Mouse (Mus musculus) heart, embryonic 14.5 days (tissue): ENCODE data around the gene Supt6. TPM values are rescaled to one million over a fixed set of nuclear protein-coding genes. Genes with fewer than 3 reads are reported as not detected.

Source experiments
- ATAC-seq: fragments of 200-750 bp; cut with Nextera tagmentation; 2 replicates; pipeline ENCODE4 v1.8.0; 2017; ENCODE audit warnings: low read depth, moderate TSS enrichment; ENCODE audit not compliant: insufficient number of reproducible peaks, insufficient read depth, low FRiP score
- H3K27ac ChIP-seq, 2 experiments: fragments of 200-500 bp in 1 of 2; fragments of 300-500 bp in 1 of 2; sonication (generic) in 1 of 2; replicated peaks in 1 of 2; 2 replicates each; pipeline ENCODE4 v1.5.1; 2012 to 2014; ENCODE audit warnings: low read depth in 2 of 2, low read length in 2 of 2, control low read depth in 1 of 2, mild to moderate bottlenecking in 1 of 2, mixed read lengths in 1 of 2; ENCODE audit not compliant: control insufficient read depth in 1 of 2, insufficient read depth in 1 of 2
- H3K27me3 ChIP-seq: fragments of 300-500 bp; sonication (generic); 2 replicates; pipeline ENCODE4 v1.6.1; 2014; ENCODE audit warnings: mild to moderate bottlenecking, low read length, control low read depth; ENCODE audit not compliant: control insufficient read depth, insufficient read depth
- H3K36me3 ChIP-seq: fragments of 300-500 bp; sonication (generic); 2 replicates; pipeline ENCODE4 v1.6.1; 2014; ENCODE audit warnings: mild to moderate bottlenecking, control low read depth, low read length, mixed read lengths; ENCODE audit not compliant: control insufficient read depth, insufficient read depth
- H3K4me1 ChIP-seq, 2 experiments: fragments of 200-500 bp in 1 of 2; fragments of 300-500 bp in 1 of 2; sonication (generic) in 1 of 2; 2 replicates each; pipeline ENCODE4 v1.6.1; 2012 to 2014; ENCODE audit warnings: low read length in 2 of 2, control low read depth in 1 of 2, mixed read lengths in 1 of 2; ENCODE audit not compliant: control insufficient read depth in 2 of 2, insufficient read depth in 2 of 2
- H3K4me2 ChIP-seq: fragments of 300-500 bp; sonication (generic); 2 replicates; pipeline ENCODE4 v1.6.1; 2014; ENCODE audit warnings: mild to moderate bottlenecking, low read length
- H3K4me3 ChIP-seq, 2 experiments: fragments of 200-500 bp in 1 of 2; fragments of 300-500 bp in 1 of 2; sonication (generic) in 1 of 2; 2 replicates each; pipeline ENCODE4 v1.5.1; 2012 to 2014; ENCODE audit warnings: low read length in 2 of 2, mild to moderate bottlenecking in 2 of 2, control low read depth in 1 of 2, low read depth in 1 of 2, moderate library complexity in 1 of 2; ENCODE audit not compliant: control insufficient read depth in 1 of 2, insufficient read depth in 1 of 2
- H3K9ac ChIP-seq: fragments of 300-500 bp; sonication (generic); 2 replicates; pipeline ENCODE4 v1.6.1; 2014; ENCODE audit warnings: mild to moderate bottlenecking, low read length
- H3K9me3 ChIP-seq: fragments of 300-500 bp; sonication (generic); 2 replicates; pipeline ENCODE4 v1.6.1; 2016; ENCODE audit warnings: low read length, control low read depth; ENCODE audit not compliant: control insufficient read depth
- WGBS: fragments of 180-500 bp; shearing (Covaris S2); extraction: QIAGEN DNeasy Blood & Tissue Kit; methylation state at CpG from one replicate; pipeline ENCODE4 v1.1.7; 2014; 5-methylcytosine and 5-hydroxymethylcytosine counted together
- polyA plus RNA-seq: library from polyadenylated mRNA; unstranded; fragments of >200 nt; fragmentation: Nextera tagmentation; extraction: Ambion mirVana; gene quantifications from 2 replicates; pipeline ENCODE4 v1.2.1, GENCODE M21; 2014

Gene Supt6
- polyA plus RNA-seq, 1 experiment from 2014 or later = 13.8 TPM

DNA sequence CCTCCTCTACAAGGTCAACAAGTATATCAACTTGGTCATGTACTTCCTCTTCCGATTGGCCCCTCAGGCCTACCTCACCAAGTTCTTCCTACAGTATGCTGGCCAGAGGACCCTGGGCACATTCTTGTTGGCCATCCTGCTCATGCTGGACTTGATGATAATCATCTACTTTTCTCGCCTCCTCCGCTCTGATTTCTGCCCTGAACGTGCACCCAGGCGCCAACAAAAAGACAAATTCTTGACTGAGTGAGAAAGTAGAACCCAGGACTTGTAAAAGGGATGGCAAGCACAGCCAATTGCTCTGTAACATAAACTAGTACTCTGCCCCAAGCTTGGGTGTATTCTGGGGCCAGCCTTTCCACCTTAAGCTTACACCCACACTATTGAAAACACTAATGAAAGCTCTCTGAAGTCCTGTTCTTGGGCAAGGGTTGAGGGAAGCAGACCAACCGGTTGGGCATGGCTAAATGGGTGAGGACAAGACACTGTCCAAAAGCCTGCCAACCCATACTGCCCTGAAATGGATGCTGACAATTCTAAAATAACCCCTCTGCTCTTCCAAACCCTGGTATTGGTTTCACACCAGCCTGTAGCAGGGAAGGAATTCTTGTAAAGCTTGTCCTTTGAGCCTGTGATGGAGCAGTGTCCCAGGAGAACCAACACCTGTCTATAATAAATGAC is 65.6 kb downstream of the Supt6 start:
- Histone ChIP-seq H3K4me3 (no peak overlapping the region), H3K27me3 (no peaks in the 10 kb centered on the region), H3K9ac (no peak overlapping the region), H3K4me2 (no peak overlapping the region), H3K4me1 (peaks cover 13 to 40% of the 10 kb centered on the region in 2 experiments), H3K9me3 (no peaks in the 10 kb centered on the region), H3K36me3 (peaks cover 33% of the 10 kb centered on the region), H3K27ac (0 out of 4 replicates have a peak overlapping the region, but pooled peaks of 1 of the 2 experiments have one; percentile 17)
- 57% methylated on average over 6 of the region's 6 CpGs for WGBS
- ATAC-seq = no peak

DNA sequence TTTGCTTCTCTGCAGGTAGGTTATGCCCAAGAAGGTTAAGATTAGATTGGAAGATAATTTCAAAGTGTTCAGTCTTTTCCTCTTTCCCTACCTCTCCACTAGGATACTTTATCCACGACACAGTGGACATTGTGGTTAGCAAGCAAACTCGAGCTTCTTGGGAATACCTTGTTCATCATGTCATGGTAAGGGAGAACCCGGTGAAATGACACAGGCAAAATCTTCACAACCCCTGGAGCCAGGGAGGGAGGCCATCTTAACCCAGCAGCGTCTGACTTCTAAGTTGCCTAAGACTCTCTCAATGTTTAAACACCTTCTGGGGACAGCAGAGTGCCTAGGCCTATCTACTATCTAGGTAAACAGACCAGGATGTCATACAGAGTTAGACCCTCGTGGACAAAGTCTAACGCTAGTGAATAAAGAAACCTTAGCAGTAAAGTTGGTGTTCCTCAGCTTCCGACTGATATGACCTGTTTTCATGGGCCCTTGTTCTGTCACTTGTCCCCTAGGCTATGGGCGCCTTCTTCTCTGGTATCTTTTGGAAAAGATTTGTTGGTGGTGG is 66.3 kb downstream of the Supt6 start:
- Histone ChIP-seq H3K4me3 (peak overlapping the region; percentile 67 to 83), H3K36me3 (peaks cover 33% of the 10 kb centered on the region), H3K4me1 (peaks cover 13 to 40% of the 10 kb centered on the region in 2 experiments), H3K27ac (peak overlapping the region in 1 of 2 experiments; percentile 92; a peak in 2 of 4 replicates), H3K9me3 (no peaks in the 10 kb centered on the region), H3K27me3 (no peaks in the 10 kb centered on the region), H3K4me2 (peak overlapping the region; percentile 96), H3K9ac (peak overlapping the region; percentile 79)
- WGBS = 32% methylated on average over 8 of the region's 8 CpGs
- no peak for ATAC-seq

DNA sequence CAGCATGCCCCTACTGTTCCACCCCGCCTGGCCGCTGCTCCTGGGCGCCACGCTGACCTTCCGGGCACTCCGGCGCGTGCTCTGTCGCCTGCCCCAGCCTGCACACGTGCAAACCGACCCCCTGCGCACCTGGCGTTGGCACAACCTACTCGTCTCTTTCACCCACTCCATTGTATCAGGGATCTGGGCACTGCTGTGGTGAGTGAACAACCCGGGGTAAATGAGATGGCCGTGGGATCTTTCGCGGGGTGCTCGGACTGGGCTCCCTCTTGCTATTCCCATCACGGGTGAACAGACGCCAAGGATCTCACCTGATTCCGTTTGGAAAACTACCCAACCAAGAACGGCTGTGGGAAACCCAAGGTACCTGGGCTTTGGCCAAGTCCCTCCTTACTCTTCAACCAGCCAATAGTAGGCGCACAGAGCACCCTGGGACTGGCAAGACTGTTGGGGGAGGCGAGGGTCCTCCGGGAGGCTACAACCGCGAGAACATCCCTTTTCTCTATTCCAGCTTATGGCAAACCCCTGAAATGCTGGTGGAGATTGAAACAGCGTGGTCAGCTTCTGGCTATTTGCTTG is 66.8 kb downstream of the Supt6 start:
- peak; percentile 15 for ATAC-seq
- Histone ChIP-seq H3K36me3 (peaks cover 33% of the 10 kb centered on the region), H3K27me3 (no peaks in the 10 kb centered on the region), H3K4me1 (peaks cover 13 to 37% of the 10 kb centered on the region in 2 experiments), H3K27ac (peak overlapping the region; percentile 92 to 96), H3K9me3 (no peaks in the 10 kb centered on the region), H3K4me2 (peak overlapping the region; percentile 96), H3K4me3 (peak overlapping the region; percentile 67 to 83), H3K9ac (peak overlapping the region; percentile 79)
- under 1% methylated on average over 29 of the region's 29 CpGs for WGBS

DNA sequence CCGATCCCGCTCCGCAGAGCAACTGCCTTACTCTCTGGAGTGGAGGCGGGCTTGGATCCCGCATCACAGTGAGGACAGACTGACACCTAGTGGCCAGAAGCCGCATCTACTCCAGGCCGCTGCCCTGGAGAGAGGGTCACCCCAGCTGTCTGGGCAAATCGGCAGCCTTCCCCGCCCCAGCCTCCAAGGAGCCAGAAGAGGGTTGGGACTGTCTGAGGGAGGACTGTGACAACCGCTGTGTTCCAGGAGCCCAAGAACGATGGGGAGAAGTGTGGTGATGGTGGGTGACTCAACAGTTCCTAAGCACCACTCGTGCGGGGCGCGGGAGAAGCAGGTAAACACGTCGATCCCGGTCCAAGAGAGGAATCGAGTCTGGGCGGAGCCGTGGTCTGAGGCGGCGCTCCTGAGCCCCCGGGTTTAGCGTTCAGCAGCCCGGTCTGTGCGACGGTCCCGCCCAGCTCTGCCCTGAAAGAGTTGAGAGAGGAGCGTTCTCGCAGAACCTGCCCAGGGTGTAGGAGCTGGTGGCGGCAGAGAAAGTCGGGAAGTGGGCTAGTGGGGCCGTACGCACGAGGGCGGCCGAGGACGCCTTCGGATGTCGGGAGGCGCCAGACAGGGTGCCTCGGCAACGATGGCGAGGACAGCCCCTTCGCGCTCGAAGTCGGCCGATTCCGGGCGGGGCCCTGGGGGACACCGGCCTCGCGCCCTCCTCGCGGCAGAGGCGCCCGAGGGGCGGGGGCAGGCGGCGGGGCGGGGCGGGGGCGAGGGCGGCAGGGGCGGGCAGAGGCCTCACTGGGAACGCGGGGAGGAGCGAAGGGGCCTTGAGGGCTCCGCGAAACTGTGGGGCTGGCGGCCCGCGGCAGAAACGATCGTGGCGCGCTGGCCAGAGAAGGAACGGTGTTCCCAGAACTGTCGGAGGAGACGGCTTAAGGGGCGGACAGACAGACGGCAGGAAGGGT is 67.6 kb downstream of the Supt6 start:
- Histone ChIP-seq H3K9me3 (no peaks in the 10 kb centered on the region), H3K4me3 (peak overlapping the region; percentile 67 to 83), H3K4me1 (peaks cover 11 to 35% of the 10 kb centered on the region in 2 experiments), H3K27ac (peak overlapping the region; percentile 92 to 96), H3K4me2 (peak overlapping the region; percentile 96), H3K9ac (peak overlapping the region; percentile 79), H3K27me3 (no peaks in the 10 kb centered on the region), H3K36me3 (peaks cover 33% of the 10 kb centered on the region)
- ATAC-seq = peak; percentile 74
- WGBS = under 1% methylated on average over 70 of the region's 84 CpGs

DNA sequence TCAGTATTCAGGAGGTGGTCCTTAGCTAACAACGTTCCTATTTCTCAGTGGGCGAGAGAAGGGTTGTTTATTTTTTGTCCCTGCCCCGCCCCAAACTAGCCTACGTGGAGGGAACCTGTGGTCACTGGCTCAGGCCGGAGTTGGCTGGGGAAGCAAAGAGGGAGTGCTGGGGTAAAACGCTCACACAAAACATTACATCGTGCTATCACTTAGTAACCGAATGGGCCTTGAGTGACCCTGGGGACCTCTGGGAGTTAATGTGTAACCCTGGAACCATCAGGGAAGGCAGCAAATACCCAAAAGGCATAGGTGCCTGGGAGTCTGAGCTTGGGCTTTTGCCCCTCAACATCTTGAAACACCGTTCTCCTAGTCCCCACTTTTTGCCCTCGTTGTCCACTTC is 68.3 kb downstream of the Supt6 start:
- peak overlapping the region; percentile 79 for H3K9ac ChIP-seq
- H3K4me1 ChIP-seq = peaks cover 11 to 35% of the 10 kb centered on the region in 2 experiments
- peak overlapping the region; percentile 48 to 92 for H3K27ac ChIP-seq
- under 1% methylated on average over 10 of the region's 10 CpGs for WGBS
- no peaks in the 10 kb centered on the region for H3K27me3 ChIP-seq
- no peaks in the 10 kb centered on the region for H3K9me3 ChIP-seq
- H3K36me3 ChIP-seq = peaks cover 33% of the 10 kb centered on the region
- ATAC-seq = no peak
- H3K4me3 ChIP-seq = peak overlapping the region; percentile 67 to 80
- peak overlapping the region; percentile 96 for H3K4me2 ChIP-seq

DNA sequence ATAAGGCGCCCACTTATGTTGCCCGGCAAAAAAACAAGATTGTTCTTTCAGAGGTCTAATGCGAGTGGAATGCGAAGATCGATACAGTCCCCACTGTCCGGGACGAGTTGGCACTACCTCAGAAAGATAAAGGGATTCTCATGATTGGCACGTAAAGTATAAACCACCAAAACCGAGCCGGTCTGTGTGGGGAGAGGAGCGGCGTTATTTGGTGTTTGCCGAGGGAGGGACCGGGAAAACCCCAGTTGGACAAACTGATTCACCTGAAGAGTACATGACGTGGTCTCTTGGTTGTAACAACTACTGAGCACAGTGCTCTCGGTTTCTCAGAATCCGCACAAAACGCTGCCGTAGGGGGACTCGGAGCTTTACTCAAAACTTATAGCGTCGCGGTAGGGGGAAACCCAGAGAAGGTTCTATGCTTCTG is 68.9 kb downstream of the Supt6 start:
- Histone ChIP-seq H3K4me1 (peaks cover 11 to 30% of the 10 kb centered on the region in 2 experiments), H3K27ac (peak overlapping the region; percentile 89 to 92), H3K27me3 (no peaks in the 10 kb centered on the region), H3K4me3 (peak overlapping the region; percentile 67 to 80), H3K36me3 (peaks cover 28% of the 10 kb centered on the region), H3K9ac (peak overlapping the region; percentile 79), H3K4me2 (peak overlapping the region; percentile 96), H3K9me3 (no peaks in the 10 kb centered on the region)
- under 1% methylated on average over 23 of the region's 23 CpGs for WGBS
- ATAC-seq = no peak

DNA sequence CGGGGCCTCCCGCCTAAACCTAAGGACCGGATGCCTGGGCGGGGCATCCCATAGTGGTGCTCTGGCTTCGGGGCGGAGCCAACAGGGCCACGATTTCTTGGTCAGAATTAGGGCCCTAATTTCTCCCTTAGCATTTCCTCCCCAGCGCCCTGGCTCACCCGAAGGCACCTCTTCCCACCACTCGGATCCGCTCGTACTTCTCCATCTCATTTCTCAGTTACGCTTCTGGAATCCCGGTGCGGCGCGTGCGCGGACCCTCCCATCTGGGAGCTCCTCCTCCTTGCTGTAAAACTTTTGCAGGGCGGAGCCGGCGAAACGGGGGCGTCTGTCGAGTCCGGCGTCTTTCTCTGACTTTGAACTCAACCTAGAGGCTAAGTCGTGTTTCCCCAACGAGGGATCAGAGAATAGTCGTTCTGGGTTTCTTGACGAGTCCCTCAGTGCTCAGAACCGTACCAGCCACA is 69.4 kb downstream of the Supt6 start, which contains the start of the genes Nek8 and Tlcd1:
Nek8 (minus strand) TSS at position 274 of the 461 bp plus-strand sequence.
Tlcd1 (plus strand) TSS at position 310 of the 461 bp plus-strand sequence.
- Histone ChIP-seq H3K36me3 (peaks cover 23% of the 10 kb centered on the region), H3K27ac (peak within 1 kb of the TSS; percentile 89 to 92), H3K27me3 (no peaks in the 10 kb centered on the region), H3K4me3 (peak within 1 kb of the TSS; percentile 67 to 80), H3K9me3 (no peaks in the 10 kb centered on the region), H3K9ac (peak within 1 kb of the TSS; percentile 79), H3K4me2 (peak within 1 kb of the TSS; percentile 96), H3K4me1 (peaks cover 10 to 25% of the 10 kb centered on the region in 2 experiments)
- ATAC-seq = peak; percentile 46
- under 1% methylated on average over 32 of the region's 32 CpGs for WGBS
